Mouse (Mus musculus): ENCODE data around the gene Specc1.

- TF ChIP-seq TAL1 (IDR thresholded peaks at IDR 0.05; ENCODE audit: low read length) (no peak), POLR2A (IDR thresholded peaks at IDR 0.05; ENCODE audit: control insufficient read depth in 1 of 2, insufficient read depth in 1 of 2, low read depth in 1 of 2, low read length in 2 of 2, poor library complexity in 1 of 2) (no peak), GABPA (IDR thresholded peaks at IDR 0.05; ENCODE audit: low read depth, low read length) (no peak), HCFC1 (IDR thresholded peaks at IDR 0.05; ENCODE audit: low read depth, low read length) (no peak), GATA1 (IDR thresholded peaks at IDR 0.05; ENCODE audit: low read depth, low read length) (no peak), ZC3H11A (IDR thresholded peaks at IDR 0.05; ENCODE audit: low read depth, low read length) (no peak), MYC (IDR thresholded peaks at IDR 0.05; ENCODE audit: low read depth, low read length) (no peak), UBTF (IDR thresholded peaks at IDR 0.05; ENCODE audit: borderline replicate concordance, insufficient read depth, low read depth, low read length) (no peak), CTCF (IDR thresholded peaks at IDR 0.05 in 2 of 3, conservative IDR thresholded peaks at IDR 0.05 in 1 of 3; ENCODE audit: control insufficient read depth in 1 of 3, insufficient read depth in 1 of 3, low read depth in 2 of 3, low read length in 3 of 3, poor library complexity in 1 of 3, severe bottlenecking in 1 of 3) (no peak), SIN3A (IDR thresholded peaks at IDR 0.05; ENCODE audit: low read length) (no peak), CHD2 (IDR thresholded peaks at IDR 0.05; ENCODE audit: low read length) (no peak), TCF12 (IDR thresholded peaks at IDR 0.05; ENCODE audit: low read depth, low read length) (no peak), SMC3 (IDR thresholded peaks at IDR 0.05; ENCODE audit: low read depth, low read length) (no peak)
These were observed 230.5 kb downstream of the Specc1 start for GRCm38 (mm10) chr11:62187074-62187473.
